Mouse (Mus musculus): Measurements from ENCODE around the gene Snrk.
"Not testable (repeated sequence)": the region's sequence is repeated elsewhere in the genome, so short reads cannot be mapped to it uniquely, and the experiment has no call there.

Snrk gene

GRCm38 (mm10) chr9:122144776-122145175, 27.7 kb downstream of the Snrk start:
- DNase-seq (ENCODE audit: low spot score): no peak

DNA sequence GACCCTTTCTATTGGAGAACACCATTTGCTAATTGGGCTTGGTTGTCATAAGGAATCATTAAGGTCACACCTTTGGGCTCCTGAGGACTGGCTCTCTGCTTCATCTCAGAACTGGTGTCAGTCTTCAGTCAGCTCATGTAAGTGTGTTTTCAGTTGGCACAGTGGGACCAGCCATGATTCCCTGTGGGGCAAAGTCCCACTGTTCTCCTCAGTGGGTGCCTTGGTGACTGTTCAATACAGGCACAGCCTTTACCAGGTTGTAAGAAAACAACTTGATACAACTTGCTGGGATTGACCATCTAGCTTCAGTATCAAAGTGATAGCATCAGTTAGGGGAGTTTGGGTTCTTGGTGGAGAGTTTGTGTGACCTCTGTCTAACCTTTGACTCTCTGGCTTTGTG, 28.6 kb downstream of the Snrk start:
- DNase-seq (ENCODE audit: low spot score): no peak

DNA sequence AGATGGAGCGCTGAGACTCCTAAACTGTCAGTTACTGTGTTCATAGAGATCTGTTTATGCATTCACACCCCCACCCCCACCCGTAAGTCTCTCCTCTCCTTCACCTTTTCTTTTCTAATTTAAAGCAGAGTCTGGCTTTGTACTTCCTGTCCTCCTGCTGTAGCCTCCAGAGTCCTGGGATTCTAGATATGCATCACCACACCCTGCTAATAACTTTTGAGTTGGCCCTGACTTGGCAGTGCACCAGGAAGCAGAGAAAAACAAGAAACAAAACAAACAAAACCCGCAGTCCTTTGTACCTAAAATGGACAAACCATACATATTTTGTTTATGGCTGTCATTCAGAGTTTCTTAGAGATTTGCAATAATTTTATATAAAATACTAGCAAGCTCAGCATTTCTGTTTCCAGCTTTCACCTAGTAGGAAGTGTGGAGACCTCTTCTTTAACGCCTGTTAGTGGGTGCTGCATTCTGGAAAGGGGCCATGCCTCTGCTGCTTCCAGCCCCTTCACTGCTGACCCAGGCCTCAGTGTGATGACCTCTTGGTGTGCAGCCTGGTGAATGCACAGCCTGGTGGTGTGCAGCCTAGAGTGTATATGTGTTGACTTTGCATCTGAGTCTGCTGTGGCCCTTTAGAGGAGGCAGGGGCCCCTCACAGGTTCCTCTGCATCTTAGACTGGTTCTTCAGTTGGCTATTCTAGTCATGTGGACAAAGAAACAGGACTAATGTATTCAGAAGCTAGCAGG, 29.2 kb downstream of the Snrk start:
- no peak for DNase-seq (ENCODE audit: low spot score)

GRCm38 (mm10) chr9:122148356-122148755, 31.3 kb downstream of the Snrk start:
- DNase-seq (ENCODE audit: low spot score): no peak

DNA sequence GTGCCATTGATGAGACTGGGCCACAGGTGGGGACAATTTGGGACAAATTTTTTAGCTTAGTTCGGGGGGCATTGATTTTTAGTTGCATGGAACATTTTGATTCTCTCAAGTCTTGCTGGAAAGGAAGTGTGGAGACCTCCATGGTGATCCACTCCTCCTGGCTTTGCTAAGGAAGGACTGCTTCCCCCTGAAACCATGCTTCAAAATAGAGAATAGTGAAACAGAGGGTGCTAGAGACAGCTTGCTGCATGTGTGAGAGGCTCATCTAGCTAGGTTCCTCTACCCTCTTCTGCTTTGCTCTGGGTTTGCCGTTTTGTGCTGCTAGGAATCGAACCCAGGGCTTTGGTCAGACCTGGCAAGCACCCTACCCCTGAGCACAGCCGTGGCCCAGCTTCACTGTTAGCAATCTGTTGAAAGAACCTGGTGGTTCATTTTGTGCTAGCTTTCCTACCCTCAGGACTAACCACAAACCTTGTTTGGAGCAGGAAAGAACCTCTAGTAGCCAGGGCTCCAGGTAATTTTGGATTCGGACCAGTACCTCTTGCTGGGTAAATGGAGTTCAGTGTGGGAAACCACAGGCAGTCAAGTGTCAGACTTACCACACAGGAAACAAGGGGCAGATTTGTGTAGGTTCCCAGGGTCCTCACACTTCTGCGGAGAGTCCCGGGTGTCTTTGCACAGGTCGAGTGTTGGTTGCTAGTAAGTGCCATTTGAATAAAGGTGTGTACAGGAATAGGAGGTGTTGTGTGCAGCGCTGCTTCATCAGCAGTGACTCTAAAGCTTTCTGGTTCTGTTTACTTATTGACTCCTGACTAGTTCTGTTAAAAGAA, 33.1 kb downstream of the Snrk start:
- peak; percentile 57 for DNase-seq (ENCODE audit: low spot score)

- DNase-seq (ENCODE audit: low spot score): no peak
Measured at GRCm38 (mm10) chr9:122152063-122152462, 35.0 kb downstream of the Snrk start.

GRCm38 (mm10) chr9:122152501-122152900, 35.4 kb downstream of the Snrk start:
- DNase-seq (ENCODE audit: low spot score): no peak

DNA sequence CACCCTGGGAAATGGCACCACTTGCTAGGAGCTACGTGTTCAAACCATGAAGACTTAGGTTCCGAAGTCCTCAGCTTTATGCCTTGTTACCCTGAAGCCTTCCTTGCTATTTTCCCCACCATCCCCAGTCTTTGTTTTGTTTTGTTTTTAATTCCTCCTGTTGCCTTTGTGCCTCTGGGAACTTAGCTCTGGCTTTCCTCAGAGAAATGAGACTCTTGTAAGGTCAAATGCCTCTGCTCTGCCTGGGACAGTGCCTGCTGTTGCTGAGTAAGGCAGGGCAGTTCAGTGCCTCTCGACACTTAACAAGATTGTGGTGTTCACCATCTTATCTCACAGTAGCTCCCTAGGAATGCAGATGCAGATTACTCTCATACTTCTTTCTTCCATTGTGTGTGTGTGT, 36.4 kb downstream of the Snrk start:
- DNase-seq (ENCODE audit: low spot score): no peak

DNA sequence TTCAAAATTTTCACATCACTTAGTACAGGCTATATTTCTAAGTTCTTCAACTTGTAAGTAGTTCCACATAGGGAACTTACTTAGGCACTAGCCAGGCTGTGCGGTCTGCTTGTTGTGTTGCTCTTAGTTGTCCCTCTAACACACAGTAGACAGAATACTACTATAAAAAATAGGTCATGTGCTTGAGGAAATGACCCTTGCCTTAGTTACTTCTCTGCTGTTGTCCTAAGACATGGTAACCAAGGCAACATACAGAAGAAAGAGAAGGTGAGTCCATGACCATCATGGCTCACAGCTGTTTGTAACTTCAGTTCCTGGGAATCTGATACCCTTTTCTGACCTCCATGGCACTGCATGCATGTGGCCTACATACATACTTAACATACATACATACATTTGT, 38.1 kb downstream of the Snrk start:
- DNase-seq (ENCODE audit: low spot score): no peak

DNA sequence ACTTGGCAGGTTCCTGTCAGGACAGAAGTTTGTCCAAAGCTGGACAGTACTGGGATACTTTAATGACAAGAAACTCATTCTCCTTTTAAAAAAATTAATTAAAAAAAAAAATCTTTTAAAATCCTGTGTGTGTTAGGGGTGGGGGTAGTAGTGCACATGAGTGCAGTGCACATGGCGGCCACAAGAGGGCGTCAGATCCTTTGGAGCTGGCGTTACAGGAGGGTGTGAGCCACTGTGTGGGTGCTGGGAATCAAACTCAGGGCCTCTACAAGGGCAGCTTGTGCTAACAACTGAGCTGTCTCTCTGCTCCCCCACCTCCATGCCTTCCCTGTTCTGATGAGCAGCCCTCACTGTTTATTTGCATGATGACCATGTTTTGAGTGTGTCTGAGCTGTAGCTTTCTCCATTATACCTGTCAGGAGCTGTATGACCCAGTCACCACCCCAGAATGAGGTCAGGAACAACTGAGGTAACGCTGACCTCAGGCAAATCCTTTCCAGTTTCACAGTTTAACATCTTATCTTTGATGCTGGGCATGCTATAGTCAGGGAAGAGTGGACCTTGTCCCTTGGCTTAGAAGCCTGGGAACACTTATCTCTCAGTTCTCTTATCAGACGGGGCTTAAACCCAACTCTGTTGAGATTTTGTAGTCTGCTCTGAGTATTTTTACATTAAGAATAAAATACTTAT, 39.5 kb downstream of the Snrk start:
- DNase-seq (ENCODE audit: low spot score): no peak

- no peak for DNase-seq (ENCODE audit: low spot score)
Measured at GRCm38 (mm10) chr9:122157079-122157441, 40.0 kb downstream of the Snrk start.

- no peak for DNase-seq (ENCODE audit: low spot score)
Measured at GRCm38 (mm10) chr9:122164535-122164934, 47.5 kb downstream of the Snrk start.

GRCm38 (mm10) chr9:122167719-122168118, 50.7 kb downstream of the Snrk start:
- not testable (repeated sequence) for DNase-seq (ENCODE audit: low spot score)

DNA sequence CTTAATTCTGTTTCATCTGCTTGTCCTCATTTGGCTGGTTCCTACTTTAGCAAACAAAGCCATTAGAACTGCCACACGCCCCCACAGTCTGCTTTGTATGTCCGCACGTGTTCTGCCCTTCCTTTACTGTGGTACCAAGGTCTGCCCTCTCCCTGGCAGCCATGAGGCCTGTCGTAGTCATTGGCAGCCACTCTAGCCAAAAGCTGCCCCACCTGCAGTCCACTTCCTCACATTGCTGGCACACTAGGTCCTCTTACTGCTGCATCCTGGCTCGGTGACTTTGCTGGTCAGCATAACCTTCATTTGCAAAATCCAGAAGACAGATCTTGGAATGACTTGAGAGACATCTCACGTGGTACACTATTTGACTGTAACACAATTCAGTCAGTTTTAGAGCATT, 52.8 kb downstream of the Snrk start:
- no peak for DNase-seq (ENCODE audit: low spot score)

GRCm38 (mm10) chr9:122172612-122173186, 55.6 kb downstream of the Snrk start:
- DNase-seq (ENCODE audit: low spot score): no peak

DNA sequence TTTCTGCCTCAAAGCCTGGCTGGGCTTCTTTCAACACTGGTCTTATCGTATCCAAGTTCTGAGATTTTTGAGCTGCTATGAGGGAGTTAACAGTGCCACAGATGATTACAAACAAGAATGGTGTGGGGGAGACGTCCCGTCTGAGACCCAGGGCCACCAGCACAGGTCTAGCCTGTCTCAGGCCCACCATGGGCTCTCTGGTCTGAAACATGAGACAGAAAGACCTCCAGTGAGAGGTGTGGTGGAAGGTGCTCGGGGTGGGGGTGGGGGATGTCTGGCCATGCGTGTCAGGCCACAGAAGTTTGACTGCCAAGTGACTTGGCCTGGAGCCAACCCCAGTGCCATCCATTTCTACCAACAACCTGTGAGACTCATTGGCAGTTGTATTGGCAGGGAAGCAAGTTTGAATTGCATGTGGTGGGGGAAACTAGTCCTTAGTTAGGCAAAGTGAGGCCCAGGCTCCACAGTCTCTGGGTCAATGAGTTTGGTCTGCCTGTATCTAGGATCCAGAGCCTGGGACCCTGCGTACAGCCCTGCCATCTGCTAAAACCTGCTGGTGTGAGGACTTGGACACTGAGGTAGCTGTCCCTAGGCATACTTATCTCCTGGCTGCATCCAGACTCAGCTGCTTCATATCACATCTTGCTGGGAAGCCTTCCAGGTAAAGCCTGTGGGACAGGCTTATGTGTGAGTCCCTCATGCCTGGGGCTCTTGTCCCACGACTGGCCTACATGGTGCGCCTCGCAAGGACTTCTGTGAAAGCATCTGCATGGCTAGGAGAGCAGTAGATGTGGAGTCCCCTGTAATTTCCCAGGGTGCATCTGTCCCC, 56.6 kb downstream of the Snrk start:
- DNase-seq (ENCODE audit: low spot score): no peak

DNA sequence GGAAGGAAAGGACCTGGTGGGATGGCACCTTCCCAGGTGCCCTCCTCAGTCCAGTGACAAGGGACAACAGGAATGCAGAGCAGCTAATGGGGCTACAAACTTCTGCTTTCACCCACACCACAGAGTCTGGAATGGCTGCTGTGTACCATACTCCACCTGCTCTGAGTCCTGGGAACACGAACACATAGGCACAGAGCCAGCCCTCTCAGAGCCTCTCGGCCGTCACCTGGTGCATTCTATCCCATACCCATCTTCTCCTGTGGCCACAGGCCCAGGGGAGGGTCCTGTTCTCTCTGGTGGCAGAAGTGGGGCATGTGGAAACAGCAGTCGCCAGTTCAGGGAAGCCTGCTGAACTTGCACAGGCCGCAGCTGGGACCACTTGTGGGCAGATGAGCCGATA, 57.7 kb downstream of the Snrk start:
- DNase-seq (ENCODE audit: low spot score): no peak

GRCm38 (mm10) chr9:122177256-122178220, 60.5 kb downstream of the Snrk start:
- peak; percentile 36 for DNase-seq (ENCODE audit: low spot score)

GRCm38 (mm10) chr9:122178427-122178826, 61.4 kb downstream of the Snrk start:
- DNase-seq (ENCODE audit: low spot score): no peak

- DNase-seq (ENCODE audit: low spot score): peak; percentile 53
Measured at GRCm38 (mm10) chr9:122180105-122180504, 63.0 kb downstream of the Snrk start.
